Mouse (Mus musculus) urinary bladder, adult 2 months (tissue): ENCODE results near the gene Nisch. TPM values are rescaled to one million over a fixed set of nuclear protein-coding genes. Genes with fewer than 3 reads are reported as not detected.

Experiments
- DNase-seq: peaks from one replicate; pipeline ENCODE4 v3.0.0; 2022; ENCODE audit warnings: low spot score
- polyA plus RNA-seq: library from polyadenylated mRNA; depleted of rRNA; stranded (reverse); fragments of >200 nt; gene quantifications from 2 replicates; pipeline ENCODE4 v1.2.3, GENCODE M21; 2012

Nisch gene
- polyA plus RNA-seq, 1 experiment: 211 TPM

- DNase-seq: no peak
These were observed 24.8 kb downstream of the Nisch start for GRCm38 (mm10) chr14:31191936-31192335.

- no peak for DNase-seq
These were observed 27.4 kb downstream of the Nisch start for GRCm38 (mm10) chr14:31189348-31189747.

DNA sequence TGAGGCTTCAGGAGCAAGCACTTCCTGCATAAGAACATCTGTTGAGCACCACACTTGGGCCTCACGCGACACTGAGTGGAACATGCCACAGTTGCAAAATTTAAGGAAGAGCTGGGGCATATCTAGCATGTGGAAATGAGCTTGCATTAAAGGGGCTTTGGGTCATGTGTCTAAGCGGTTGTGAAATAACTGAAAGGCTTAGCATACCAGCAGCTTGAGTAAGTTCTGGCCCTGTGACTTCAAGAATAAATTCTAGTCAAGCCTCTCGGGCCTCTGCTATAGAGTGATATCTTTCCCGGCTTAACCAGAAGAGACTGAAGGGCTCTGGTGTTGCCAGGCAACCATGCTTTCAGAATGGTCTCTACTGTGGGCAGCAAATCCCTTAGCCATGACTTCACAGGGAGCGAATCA lies 28.0 kb downstream of the Nisch start:
- DNase-seq: no peak

DNA sequence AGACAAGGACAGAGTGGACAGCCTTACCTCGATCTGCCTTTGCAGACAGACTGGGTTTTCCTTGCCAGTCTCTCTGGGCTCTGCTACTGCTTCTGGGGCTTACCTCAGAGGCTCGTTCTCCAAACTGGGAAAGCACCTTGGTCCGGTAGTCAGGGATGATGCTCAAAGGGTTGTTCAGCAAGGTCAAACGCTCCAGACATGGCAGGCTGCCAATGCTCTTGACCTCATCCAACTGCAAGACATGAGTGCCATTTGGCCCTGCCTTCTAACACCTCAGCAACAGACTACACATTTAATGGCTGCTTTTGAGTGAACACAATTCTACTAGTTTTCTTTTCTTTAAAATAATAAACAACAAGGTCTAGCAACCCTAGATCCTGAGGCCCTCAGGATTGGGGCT lies 30.1 kb downstream of the Nisch start:
- no peak for DNase-seq

GRCm38 (mm10) chr14:31184195-31184594 lies 32.6 kb downstream of the Nisch start:
- no peak for DNase-seq

DNA sequence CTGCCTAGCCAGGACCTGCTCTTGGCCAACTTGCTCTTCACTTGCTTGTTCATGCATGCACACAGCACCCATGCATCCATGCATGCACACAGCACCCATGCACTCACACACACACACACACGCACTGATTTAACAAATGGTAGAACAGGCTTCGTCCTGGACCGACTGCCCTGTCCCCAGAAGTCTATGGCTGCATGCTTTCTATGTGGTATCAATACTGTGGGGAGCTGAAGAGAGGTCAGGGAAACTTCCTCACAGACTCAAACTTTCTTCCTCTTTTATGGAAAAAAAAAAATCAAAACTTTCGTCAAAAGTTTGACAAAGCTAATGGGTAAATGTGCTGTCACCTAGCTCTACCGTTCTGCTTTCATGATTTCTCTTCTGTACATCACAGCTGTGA lies 33.2 kb downstream of the Nisch start:
- no peak for DNase-seq

- no peak for DNase-seq
These were observed 33.9 kb downstream of the Nisch start for GRCm38 (mm10) chr14:31182786-31183290.

GRCm38 (mm10) chr14:31181512-31181911 lies 35.2 kb downstream of the Nisch start:
- no peak for DNase-seq

DNA sequence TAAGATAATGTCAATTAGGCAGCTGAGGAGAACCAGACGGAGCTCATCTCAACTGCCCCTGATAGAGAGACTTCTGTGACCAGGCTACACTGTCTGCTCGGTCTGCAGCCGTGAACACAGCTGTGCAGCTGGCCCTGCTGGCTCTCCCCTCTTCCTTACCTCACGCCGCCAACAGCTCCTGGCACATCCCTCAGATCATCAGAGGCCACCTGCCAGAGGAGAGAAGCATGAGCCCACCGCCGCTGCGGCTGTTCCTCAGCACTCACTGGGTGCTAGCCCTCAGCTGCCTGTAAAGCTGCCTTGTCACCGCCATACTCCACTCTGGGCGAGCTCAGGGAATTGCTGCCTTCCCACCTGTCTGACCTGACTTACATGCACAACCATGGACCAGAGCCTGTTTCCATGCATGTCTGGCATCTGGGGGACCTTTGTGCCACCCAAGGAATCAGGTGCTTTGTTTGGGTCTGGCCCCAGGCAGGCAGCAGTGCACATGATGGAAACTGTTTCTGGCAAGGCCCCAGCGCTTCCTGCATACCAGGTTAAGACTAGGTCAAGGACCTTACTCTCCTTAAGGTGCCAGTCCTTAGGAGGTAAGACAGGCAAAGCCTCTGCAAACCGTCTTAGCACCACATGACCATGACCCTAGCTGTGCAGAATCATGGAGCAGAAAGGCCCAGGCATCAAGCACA lies 36.9 kb downstream of the Nisch start:
- DNase-seq: no peak

- DNase-seq: no peak
These were observed 39.0 kb downstream of the Nisch start for GRCm38 (mm10) chr14:31177715-31178114.

DNA sequence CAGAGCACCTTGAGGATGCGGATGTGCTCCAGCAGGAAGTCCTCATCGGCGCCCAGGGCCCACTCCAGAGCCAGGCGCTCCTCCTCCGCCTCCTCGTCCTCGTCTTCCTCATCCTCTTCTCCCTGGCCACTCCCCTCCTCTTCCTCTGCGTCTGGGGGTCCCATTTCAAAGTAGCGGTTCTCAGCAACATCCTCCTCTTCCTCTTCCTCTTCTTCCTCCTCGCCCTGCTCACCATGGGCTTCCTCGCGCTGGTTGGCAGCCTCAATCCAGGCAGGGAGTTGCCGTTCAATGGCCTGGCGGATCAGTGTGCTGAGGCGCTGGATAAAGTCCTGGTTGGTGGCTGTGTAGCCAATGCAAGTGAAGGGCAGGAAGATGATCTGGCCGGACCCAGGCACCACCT lies 39.5 kb downstream of the Nisch start:
- DNase-seq: no peak

DNA sequence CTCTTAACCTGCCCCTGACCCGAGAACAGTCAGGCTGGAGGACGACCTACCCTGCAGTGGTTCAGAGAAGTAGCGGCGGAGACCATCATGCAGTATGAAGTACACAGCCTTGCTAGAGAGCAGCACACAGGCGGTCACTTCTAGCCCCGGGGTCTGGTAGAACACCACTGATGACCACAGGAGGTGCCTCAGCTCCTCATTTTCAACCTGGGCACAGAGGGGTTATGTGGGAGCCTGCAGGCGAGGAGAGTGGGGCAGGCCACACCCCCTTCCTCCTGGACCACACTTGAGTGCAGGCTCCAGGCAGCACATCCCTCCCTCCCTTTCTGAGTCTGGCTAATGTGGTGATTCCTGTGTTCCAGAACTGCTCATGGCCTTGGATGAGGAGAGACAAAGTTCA lies 43.2 kb downstream of the Nisch start:
- DNase-seq: no peak

GRCm38 (mm10) chr14:31172781-31173455 lies 43.8 kb downstream of the Nisch start:
- DNase-seq: no peak

- no peak for DNase-seq
These were observed 44.9 kb downstream of the Nisch start for GRCm38 (mm10) chr14:31171821-31172220.

GRCm38 (mm10) chr14:31171386-31171785 lies 45.4 kb downstream of the Nisch start:
- DNase-seq: no peak

DNA sequence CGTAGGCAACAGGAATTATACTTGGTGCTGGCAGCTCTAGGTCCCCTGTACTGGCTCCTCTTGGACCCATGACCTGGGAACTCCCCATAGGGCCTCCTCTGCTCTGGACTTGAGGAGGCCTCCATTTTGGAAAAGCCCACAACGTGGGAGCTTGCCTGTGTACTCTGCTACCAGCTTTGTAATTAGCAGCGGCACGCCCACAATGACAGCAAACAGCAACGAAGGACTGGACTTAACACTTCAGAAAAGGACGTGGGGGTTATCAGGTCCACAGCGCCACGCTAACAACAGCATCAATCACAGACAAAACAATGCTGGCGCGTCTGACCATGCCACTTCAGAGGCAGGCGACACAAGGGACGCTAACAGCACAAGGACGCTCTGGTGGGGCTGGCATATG lies 45.8 kb downstream of the Nisch start:
- DNase-seq: no peak

DNA sequence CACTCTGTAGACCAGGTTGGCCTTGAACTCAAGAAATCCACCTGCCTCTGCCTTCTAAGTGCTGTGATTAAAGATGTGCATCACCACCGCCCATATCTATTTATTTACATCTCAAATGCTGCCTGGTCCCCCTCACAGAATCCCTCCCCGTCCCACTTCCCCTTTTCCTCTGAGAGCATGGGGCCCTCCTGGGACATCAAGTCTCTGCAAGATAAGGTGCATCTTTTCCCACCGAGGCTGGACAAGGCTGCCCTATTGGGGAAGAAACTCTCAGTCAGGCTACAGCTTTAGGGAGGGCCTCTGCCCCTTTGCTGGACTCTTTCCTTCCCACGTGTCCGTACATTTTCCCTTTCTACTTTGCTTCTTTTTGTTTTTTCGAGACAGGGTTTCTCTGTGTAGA lies 47.2 kb downstream of the Nisch start:
- DNase-seq: no peak

GRCm38 (mm10) chr14:31168425-31168824 lies 48.3 kb downstream of the Nisch start, which contains the start of gene Stab1:
Gene Stab1 (minus strand): TSS chr14:31168641.
- no peak for DNase-seq

GRCm38 (mm10) chr14:31166827-31167226 lies 49.9 kb downstream of the Nisch start:
- no peak for DNase-seq

GRCm38 (mm10) chr14:31165991-31166630 lies 50.6 kb downstream of the Nisch start:
- DNase-seq: no peak

- DNase-seq: no peak
These were observed 51.3 kb downstream of the Nisch start for GRCm38 (mm10) chr14:31165458-31165857.

DNA sequence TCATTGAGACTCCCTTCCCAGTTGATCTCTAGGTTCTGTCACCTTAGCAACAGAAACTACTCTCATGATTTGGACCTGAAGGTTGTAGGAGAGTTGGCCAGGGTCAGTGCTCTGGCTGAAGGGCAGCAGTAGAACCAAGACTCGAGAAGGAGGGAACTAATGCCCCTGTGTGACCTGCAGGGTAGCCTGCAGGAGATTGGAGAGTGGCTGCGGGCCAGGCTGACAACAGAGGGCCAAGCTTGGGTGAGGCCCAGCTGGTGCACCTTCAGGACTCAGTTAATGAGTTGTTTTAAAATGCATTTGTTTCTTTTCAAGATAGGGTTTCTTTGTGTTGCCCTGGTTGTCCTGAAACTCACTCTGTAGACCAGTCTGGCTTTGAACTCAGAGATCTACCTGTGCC lies 51.7 kb downstream of the Nisch start:
- DNase-seq: no peak

- no peak for DNase-seq
These were observed 52.7 kb downstream of the Nisch start for GRCm38 (mm10) chr14:31164067-31164466.
